Mouse (Mus musculus): ENCODE results near the gene Vpreb3. TPM values are rescaled to one million over a fixed set of nuclear protein-coding genes. Genes with fewer than 3 reads are reported as not detected.

Gene Vpreb3
- not detected for total RNA-seq (2018; cell fraction: chromatin; rRNA removed)
- not detected for total RNA-seq (2018; cell fraction: cytosol; rRNA removed)
- total RNA-seq (2018; cell fraction: nucleus; rRNA removed): not detected
- not detected in 3 replicates for polyA plus RNA-seq (2018)

DNA sequence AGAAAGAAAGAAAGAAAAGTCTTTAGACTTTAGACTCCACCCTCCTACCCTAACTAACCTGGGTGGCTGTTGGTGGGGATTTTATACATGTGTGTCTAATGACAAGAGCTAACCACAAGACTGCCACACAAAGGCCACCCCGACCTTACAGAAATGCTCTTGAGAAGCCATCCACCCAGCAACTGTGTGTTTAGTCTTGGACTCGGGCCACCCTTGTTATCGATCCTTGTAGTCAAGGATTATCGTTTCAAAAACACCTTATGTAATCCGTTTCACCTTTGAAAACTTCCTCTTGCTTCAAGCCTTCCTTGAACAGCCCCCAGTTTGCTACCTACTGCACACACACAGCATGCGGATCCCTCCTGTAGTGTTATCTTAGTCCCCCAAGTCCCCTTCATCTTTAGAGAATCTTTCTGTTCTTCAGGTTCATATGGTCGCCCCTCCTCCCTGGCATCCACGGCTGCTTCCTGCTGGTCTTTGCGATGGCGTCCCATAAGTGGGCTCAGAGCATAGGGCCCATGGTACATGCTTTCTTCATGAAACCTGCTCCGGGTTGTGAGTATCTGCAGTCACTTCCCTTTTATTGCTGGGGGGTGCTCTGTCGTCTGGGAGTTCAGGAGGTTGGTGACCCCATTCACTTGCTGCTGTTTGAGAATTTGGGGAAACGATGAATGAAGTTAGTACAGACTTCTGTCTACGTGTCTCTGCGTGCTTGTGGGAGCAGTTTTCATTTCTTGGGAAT, at the start of gene Vpreb3:
Gene Vpreb3, plus strand, starts transcription at position 322 of the 742 bp plus-strand sequence.
- Histone ChIP-seq H3K27ac (no peak within 1 kb of the TSS), H3K79me2 (ENCODE audit: inconsistent target) (no peaks in the 10 kb centered on the region), H3K36me3 (ENCODE audit: inconsistent target) (no peaks in the 10 kb centered on the region), H3K4me3 (ENCODE audit: inconsistent target) (no peak within 1 kb of the TSS)
- WGBS (ENCODE audit: missing documents): 49% methylated on average over 15 of the region's 15 CpGs

DNA sequence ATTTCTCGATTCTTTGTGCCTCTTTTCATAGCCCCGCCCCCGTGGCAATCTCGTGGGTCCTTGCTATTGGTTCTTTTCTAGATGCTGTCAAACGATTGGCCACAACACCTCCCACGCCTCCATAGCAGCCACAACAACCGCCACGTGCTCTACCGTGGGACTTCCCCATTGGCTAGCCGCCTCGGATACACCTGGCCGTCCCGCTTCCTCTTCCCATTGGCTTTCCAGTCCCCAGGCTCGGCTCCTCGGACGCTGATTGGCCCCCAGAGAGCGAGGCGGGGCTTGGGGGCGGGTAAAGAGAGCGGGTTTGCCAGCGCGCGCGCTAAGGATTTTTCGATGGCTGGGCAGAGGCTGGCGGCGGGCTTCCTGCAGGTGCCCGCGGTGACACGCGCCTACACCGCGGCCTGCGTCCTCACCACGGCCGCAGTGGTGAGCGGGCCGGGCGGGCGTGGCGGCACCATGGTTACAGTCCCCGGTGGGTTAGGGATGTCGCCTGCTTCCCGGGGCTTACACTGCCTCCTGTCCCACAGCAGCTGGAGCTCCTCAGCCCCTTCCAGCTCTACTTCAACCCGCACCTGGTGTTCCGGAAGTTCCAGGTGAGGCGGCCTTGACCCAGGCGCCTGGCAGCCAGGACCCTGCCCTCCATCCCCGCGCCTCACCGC, 49.6 kb upstream of the Vpreb3 start, which contains the start of gene Derl3:
Gene Derl3, plus strand, starts transcription at position 325 of the 662 bp plus-strand sequence.
- no peaks in the 10 kb centered on the region for H3K79me2 ChIP-seq (ENCODE audit: inconsistent target)
- 3% methylated on average over 48 of the region's 51 CpGs for WGBS (ENCODE audit: missing documents)
- H3K27ac ChIP-seq: no peak within 1 kb of the TSS

DNA sequence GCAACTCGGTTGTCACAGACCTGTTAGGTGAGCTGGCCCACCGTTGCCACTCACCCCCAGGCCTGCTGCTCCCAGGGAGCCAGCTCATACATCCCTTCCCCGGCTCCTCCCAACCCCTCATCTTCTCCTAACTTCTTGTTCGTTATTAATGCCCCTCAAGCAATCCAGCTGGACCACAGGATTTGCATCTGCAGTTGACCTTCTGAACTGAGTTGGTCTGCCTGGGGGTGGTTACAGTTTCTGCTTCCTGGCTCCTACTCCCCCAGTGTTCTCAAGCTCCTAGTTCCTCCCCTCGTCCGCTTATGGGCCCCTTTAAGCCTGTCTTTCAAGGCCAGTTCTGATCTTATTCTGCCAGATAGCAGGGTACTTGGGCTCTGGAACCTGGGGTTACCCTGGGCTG, 48.3 kb upstream of the Vpreb3 start:
- Histone ChIP-seq H3K79me2 (ENCODE audit: inconsistent target) (no peaks in the 10 kb centered on the region), H3K4me3 (ENCODE audit: inconsistent target) (no peak overlapping the region), H3K27ac (no peak overlapping the region), H3K36me3 (ENCODE audit: inconsistent target) (peaks cover 34% of the 10 kb centered on the region)
- 85% methylated on average over 6 of the region's 6 CpGs for WGBS (ENCODE audit: missing documents)

More for the DNA sequence above, 49.6 kb upstream of the Vpreb3 start, which contains the start of gene Derl3:
- Histone ChIP-seq H3K36me3 (ENCODE audit: inconsistent target) (peaks cover 27% of the 10 kb centered on the region), H3K4me3 (ENCODE audit: inconsistent target) (no peak within 1 kb of the TSS)

- Histone ChIP-seq H3K27ac (no peak overlapping the region), H3K79me2 (ENCODE audit: inconsistent target) (no peaks in the 10 kb centered on the region), H3K4me3 (ENCODE audit: inconsistent target) (no peak overlapping the region), H3K36me3 (ENCODE audit: inconsistent target) (peaks cover 44% of the 10 kb centered on the region)
- 95% methylated on average over 5 of the region's 5 CpGs for WGBS (ENCODE audit: missing documents)
Measured at GRCm38 (mm10) chr10:75895730-75896129, 47.1 kb upstream of the Vpreb3 start.

GRCm38 (mm10) chr10:75896208-75896607, 46.6 kb upstream of the Vpreb3 start:
- Histone ChIP-seq H3K27ac (no peak overlapping the region), H3K4me3 (ENCODE audit: inconsistent target) (no peak overlapping the region), H3K79me2 (ENCODE audit: inconsistent target) (no peaks in the 10 kb centered on the region), H3K36me3 (ENCODE audit: inconsistent target) (peaks cover 49% of the 10 kb centered on the region)
- 100% methylated on average over 1 of the region's 1 CpGs for WGBS (ENCODE audit: missing documents)

GRCm38 (mm10) chr10:75897373-75897772, 45.5 kb upstream of the Vpreb3 start:
- Histone ChIP-seq H3K36me3 (ENCODE audit: inconsistent target) (peaks cover 60% of the 10 kb centered on the region), H3K79me2 (ENCODE audit: inconsistent target) (no peaks in the 10 kb centered on the region), H3K4me3 (ENCODE audit: inconsistent target) (no peak overlapping the region), H3K27ac (no peak overlapping the region)
- WGBS (ENCODE audit: missing documents): 61% methylated on average over 6 of the region's 6 CpGs

- Histone ChIP-seq H3K36me3 (ENCODE audit: inconsistent target) (peaks cover 68% of the 10 kb centered on the region), H3K79me2 (ENCODE audit: inconsistent target) (no peaks in the 10 kb centered on the region)
Measured at GRCm38 (mm10) chr10:75898039-75898564, 44.8 kb upstream of the Vpreb3 start.

GRCm38 (mm10) chr10:75898846-75899245, 44.0 kb upstream of the Vpreb3 start:
- Histone ChIP-seq H3K27ac (no peak overlapping the region), H3K79me2 (ENCODE audit: inconsistent target) (no peaks in the 10 kb centered on the region), H3K4me3 (ENCODE audit: inconsistent target) (no peak overlapping the region), H3K36me3 (ENCODE audit: inconsistent target) (peaks cover 75% of the 10 kb centered on the region)
- WGBS (ENCODE audit: missing documents): 88% methylated on average over 3 of the region's 3 CpGs

More at GRCm38 (mm10) chr10:75898039-75898564, 44.8 kb upstream of the Vpreb3 start:
- Histone ChIP-seq H3K27ac (no peak overlapping the region), H3K4me3 (ENCODE audit: inconsistent target) (no peak overlapping the region)
- 87% methylated on average over 6 of the region's 6 CpGs for WGBS (ENCODE audit: missing documents)

DNA sequence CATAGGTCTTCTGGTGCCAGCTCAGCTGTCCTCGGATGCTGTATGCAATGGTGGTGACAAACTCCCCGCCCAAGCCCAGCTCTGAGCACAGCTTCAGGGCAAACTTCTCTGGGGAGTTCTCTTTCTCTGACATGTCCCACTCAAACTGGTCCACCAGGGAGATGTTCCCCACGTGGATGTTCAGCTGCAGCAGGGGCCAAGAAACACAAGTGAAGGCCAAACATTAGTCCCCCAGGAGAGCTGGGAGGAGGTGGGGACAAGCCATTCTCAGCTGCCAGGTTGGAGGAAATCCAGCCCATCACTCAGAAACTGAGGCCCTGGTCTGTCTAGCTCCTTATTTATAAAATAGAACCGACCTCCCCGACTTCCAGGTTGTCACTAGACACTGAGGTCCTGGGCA, 38.5 kb upstream of the Vpreb3 start:
- Histone ChIP-seq H3K4me3 (ENCODE audit: inconsistent target) (no peak overlapping the region), H3K79me2 (ENCODE audit: inconsistent target) (no peaks in the 10 kb centered on the region), H3K27ac (no peak overlapping the region), H3K36me3 (ENCODE audit: inconsistent target) (peaks cover 85% of the 10 kb centered on the region)
- 100% methylated on average over 5 of the region's 5 CpGs for WGBS (ENCODE audit: missing documents)

GRCm38 (mm10) chr10:75906882-75907281, 36.0 kb upstream of the Vpreb3 start:
- peaks cover 81% of the 10 kb centered on the region for H3K36me3 ChIP-seq (ENCODE audit: inconsistent target)
- H3K27ac ChIP-seq: no peak overlapping the region
- H3K79me2 ChIP-seq (ENCODE audit: inconsistent target): no peaks in the 10 kb centered on the region
- H3K4me3 ChIP-seq (ENCODE audit: inconsistent target): no peak overlapping the region
- WGBS (ENCODE audit: missing documents): 100% methylated on average over 3 of the region's 4 CpGs

- peaks cover 54% of the 10 kb centered on the region for H3K36me3 ChIP-seq (ENCODE audit: inconsistent target)
- WGBS (ENCODE audit: missing documents): 96% methylated on average over 2 of the region's 2 CpGs
Measured at GRCm38 (mm10) chr10:75910698-75911097, 32.2 kb upstream of the Vpreb3 start.

GRCm38 (mm10) chr10:75913013-75913589, 29.8 kb upstream of the Vpreb3 start:
- no peak overlapping the region for H3K27ac ChIP-seq
- peaks cover 46% of the 10 kb centered on the region for H3K36me3 ChIP-seq (ENCODE audit: inconsistent target)
- H3K4me3 ChIP-seq (ENCODE audit: inconsistent target): no peak overlapping the region
- H3K79me2 ChIP-seq (ENCODE audit: inconsistent target): peaks cover 38% of the 10 kb centered on the region
- 39% methylated on average over 6 of the region's 6 CpGs for WGBS (ENCODE audit: missing documents)

More at GRCm38 (mm10) chr10:75910698-75911097, 32.2 kb upstream of the Vpreb3 start:
- Histone ChIP-seq H3K27ac (no peak overlapping the region), H3K79me2 (ENCODE audit: inconsistent target) (peaks cover 14% of the 10 kb centered on the region), H3K4me3 (ENCODE audit: inconsistent target) (no peak overlapping the region)

DNA sequence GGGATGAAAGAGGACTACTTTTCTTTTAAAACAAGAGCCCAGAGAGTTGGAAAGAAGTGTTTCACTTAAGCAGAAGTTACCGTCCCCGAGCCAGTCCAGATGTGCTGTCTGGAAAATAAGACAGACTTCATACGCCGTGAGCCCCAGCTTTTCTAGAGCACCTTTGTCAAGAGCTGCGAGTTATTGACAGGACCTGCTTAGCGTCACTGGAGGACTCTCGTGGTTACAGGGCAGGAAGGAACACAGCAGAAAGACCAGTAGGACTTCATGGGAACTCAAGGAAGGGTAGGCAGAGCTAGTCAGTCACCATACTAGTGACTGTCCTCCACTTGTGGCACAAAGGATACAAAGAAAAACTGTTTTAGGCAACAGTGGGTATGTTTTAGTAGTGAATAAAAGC, 27.3 kb upstream of the Vpreb3 start:
- no peak overlapping the region for H3K27ac ChIP-seq
- H3K4me3 ChIP-seq (ENCODE audit: inconsistent target): no peak overlapping the region
- 79% methylated on average over 7 of the region's 7 CpGs for WGBS (ENCODE audit: missing documents)
- H3K36me3 ChIP-seq (ENCODE audit: inconsistent target): peaks cover 33% of the 10 kb centered on the region
- H3K79me2 ChIP-seq (ENCODE audit: inconsistent target): peaks cover 62% of the 10 kb centered on the region

DNA sequence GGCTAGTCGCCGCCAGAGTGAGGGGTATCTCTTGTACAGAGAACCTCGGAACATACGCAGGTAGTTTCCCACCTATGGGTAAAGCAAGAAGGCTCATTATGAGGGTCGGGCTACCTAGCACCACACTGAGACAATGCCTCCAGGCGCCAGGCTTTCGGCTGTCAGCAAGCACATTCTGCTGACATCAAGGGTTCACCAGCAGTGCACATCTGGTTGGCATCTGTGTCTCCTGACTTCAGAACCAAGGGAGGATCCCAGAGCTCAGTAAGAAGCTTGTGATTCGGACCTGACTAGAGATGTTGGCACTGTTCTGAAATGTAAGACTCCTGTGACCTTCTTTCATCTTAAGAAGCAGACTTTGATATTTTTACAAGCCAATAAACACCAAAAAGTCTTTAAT, 26.0 kb upstream of the Vpreb3 start:
- peaks cover 22% of the 10 kb centered on the region; the same call in 1 of the 2 replicates for H3K36me3 ChIP-seq (ENCODE audit: inconsistent target)
- H3K27ac ChIP-seq: no peak overlapping the region
- no peak overlapping the region for H3K4me3 ChIP-seq (ENCODE audit: inconsistent target)
- peaks cover 66% of the 10 kb centered on the region for H3K79me2 ChIP-seq (ENCODE audit: inconsistent target)
- 89% methylated on average over 8 of the region's 8 CpGs for WGBS (ENCODE audit: missing documents)
